Mouse (Mus musculus): ENCODE measurements around the gene Olfr320.

Olfr320 gene

DNA sequence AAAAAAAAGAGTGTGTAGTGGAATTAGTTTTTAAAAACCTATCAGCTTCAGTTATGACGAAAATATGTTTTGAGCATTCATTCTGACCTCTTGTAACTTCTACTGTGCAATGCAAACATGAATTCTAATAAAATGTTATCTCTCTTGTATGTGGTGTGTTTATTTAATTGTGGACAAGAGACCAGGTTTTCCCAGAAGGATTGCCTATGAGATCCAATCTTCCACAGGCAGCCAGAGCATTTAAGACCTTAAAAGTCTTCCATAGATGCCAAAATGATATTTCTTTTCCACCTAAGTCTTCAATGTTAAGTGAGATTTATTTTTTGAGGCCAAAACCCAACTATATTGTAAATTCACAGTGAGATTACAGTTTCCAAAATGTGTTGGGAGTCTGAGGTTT is at the start of gene Olfr320:
Gene Olfr320, plus strand, starts transcription at position 301 of the 400 bp plus-strand sequence.
- no peak for DNase-seq

- no peak for DNase-seq
Measured at GRCm38 (mm10) chr11:58634878-58635277, 46.0 kb upstream of the Olfr320 start.

- no peak for DNase-seq
Measured at GRCm38 (mm10) chr11:58636376-58636977, 44.4 kb upstream of the Olfr320 start.

DNA sequence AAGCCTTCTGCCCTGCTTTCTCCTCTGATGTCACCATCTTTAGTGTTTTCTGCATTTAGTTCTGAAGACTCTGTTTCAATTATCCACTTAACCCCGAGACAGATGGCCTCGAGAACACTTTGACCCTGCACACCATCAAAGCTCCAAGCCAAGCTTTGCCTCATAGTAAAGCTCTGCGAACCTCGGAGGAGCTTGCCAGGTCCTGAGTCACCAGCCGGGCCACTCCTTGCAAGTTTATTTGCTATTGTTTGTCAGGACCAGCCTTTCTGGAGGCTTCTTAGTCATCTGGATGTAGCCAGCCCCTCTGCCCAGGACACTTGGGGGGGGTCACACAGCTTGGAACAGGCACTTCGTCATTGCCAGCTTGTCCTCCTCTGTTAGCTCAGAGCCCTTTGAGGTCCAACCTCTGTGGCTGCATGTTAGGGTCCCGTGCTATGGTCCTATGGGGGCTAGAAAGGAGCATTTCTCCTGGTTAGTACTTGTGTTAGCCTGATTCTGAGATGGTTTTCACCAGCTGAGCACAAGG is 42.7 kb upstream of the Olfr320 start:
- peak; percentile 92 for DNase-seq

DNA sequence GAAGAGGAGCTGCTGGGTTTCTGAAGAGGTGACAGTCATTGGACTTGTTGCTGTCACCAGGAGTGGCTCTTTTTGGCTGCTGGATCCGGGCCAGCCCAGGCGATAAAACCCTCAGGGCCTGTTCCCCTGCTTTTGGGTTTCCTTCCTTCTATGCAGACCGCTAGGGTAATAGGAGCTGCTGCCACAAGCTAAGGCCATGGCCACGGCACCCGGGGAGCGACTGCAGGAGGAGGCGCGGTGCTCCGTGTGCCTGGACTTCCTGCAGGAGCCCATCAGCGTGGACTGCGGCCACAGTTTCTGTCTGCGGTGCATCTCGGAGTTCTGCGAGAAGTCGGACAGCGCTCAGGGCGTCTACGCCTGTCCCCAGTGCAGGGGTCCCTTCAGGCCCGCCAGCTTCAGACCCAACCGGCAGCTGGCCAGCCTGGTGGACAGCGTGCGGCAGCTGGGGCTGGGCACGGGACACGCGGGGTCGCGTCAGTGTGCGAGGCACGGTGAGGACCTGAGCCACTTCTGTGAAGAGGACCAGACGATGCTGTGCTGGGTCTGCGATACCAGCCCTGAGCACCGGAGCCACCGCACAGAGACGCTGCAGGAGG is 40.5 kb upstream of the Olfr320 start, which contains the start of gene Trim58:
Gene Trim58, plus strand, starts transcription at position 194 of the 596 bp plus-strand sequence.
- DNase-seq, result peak; percentile 81

- no peak for DNase-seq
Measured at GRCm38 (mm10) chr11:58641057-58641456, 39.8 kb upstream of the Olfr320 start.

DNA sequence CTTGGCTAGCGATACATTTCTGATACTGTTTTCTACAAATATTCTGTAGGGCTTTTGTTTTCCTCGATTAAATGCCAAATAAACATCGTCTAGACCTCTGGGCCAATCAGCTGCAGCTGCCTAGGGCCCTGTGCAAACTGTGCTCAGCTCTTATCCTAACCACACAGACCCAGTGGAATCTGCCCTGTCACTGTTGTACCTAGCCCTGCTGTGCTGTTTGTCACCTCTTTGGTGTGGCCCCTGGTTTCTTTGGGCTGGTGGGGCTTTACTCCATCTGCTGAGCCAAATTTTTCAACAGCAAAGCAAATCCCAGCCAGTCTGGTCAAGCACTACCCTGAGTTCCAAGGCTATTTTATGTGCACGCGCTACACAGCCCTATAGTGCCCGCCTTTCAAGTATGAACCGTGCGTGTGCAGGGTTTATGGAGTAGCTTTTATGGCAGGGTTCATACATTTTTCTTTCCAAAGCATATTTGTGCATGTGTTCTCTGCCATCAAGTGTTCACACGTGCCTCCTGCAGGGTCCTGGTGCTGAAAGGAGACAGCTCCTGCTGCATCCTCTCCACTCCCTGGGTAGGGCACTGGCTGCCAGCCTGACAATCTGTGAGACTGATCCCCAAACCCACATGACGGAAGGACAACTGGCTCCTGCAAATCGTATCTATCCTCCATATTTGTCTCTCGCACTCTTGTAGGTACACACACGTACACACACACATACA is 39.1 kb upstream of the Olfr320 start:
- DNase-seq, result peak; percentile 62

GRCm38 (mm10) chr11:58643350-58643749 is 37.5 kb upstream of the Olfr320 start:
- DNase-seq, result no peak

GRCm38 (mm10) chr11:58655151-58655550 is 25.7 kb upstream of the Olfr320 start:
- DNase-seq, result no peak

DNA sequence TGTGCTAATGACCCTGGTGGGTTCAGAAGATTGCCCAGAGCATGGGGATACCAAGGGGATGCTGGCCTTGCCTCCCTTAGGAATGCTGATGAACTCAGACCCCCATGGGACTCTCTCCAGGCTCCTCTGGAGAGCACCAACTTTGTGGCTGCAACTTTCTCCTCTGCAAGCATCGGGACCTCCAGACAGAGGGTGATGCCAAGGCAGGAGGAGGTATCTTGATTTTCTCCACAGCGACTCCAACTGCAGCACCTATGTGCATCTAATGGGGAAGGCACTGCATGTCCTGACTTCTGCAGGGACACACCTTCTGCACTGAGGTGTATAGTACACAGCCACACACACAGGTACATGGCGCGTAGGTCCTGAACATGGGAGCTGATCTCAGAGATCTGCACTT is 22.3 kb upstream of the Olfr320 start, which contains the start of gene Olfr322:
Gene Olfr322, plus strand, starts transcription at position 187 of the 400 bp plus-strand sequence.
- DNase-seq, result peak; percentile 79

DNA sequence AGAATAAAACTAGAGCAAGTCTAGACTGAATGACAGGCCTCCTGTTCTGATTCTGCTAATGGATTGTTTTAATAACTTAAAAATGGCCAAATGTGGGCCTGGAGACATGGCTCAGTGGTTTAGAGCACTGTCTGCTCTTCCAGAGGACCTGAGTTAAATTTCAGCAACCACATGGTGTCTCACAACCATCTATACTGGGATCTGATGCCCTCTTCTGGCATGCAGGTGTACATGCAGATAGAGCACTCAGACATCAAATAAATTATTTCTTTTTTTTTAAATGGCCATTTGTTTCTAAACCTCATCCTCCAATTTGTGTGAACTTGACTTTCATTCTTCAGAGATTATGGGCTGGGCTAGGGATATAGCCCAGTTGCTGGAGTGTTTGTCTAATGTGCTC is 11.6 kb upstream of the Olfr320 start:
- DNase-seq, result peak; percentile 27

GRCm38 (mm10) chr11:58671825-58672224 is 9.1 kb upstream of the Olfr320 start:
- DNase-seq, result peak; percentile 71

GRCm38 (mm10) chr11:58698862-58699261 is 18.0 kb downstream of the Olfr320 start, which contains the start of gene Olfr319:
Olfr319 (plus strand) TSS chr11:58699162.
- DNase-seq, result peak; percentile 19

DNA sequence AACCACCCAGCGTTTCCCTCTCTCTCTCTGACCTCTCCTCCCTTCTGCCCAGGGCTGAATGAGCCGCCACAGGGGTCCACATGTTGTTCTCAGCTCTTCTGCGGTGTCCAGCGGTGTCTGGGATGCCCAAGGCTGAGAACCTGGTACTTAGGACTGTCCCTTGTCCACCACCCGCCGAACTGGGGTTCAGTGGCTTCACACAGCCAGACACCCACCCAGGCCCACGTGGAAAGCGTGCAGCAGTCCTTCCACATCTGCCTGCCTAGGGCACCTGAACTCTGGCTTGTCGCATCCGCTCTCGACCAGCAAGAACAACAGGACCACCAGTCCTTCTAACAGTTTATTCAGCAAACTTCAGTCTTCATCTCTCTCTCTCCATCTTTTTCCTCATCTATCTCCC is 28.2 kb downstream of the Olfr320 start:
- peak; percentile 73 for DNase-seq

- DNase-seq, result peak; percentile 66
Measured at GRCm38 (mm10) chr11:58717723-58718122, 36.8 kb downstream of the Olfr320 start.

DNA sequence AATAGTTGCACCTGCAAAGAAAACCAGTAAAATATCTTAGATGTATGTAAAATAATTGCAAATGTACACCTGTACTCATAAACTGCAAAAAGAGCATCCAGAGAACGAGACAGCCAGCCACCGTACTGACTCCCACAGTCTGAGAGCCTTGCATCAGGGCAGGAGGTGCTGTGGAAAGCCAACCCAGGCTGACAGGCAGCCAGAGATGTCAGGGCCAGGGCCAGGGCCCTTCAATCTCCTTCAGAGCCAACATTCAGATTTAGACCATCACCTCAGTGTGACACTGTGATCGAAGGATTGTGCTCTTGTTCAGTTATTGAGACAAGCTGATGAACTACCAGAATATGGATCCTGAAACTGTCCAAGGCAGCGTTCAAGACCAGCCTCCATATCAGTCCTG is 38.8 kb downstream of the Olfr320 start:
- peak; percentile 73 for DNase-seq

- no peak for DNase-seq
Measured at GRCm38 (mm10) chr11:58723914-58724313, 43.0 kb downstream of the Olfr320 start, which contains the start of gene Olfr318. Olfr318 (minus strand) TSS chr11:58724014.

DNA sequence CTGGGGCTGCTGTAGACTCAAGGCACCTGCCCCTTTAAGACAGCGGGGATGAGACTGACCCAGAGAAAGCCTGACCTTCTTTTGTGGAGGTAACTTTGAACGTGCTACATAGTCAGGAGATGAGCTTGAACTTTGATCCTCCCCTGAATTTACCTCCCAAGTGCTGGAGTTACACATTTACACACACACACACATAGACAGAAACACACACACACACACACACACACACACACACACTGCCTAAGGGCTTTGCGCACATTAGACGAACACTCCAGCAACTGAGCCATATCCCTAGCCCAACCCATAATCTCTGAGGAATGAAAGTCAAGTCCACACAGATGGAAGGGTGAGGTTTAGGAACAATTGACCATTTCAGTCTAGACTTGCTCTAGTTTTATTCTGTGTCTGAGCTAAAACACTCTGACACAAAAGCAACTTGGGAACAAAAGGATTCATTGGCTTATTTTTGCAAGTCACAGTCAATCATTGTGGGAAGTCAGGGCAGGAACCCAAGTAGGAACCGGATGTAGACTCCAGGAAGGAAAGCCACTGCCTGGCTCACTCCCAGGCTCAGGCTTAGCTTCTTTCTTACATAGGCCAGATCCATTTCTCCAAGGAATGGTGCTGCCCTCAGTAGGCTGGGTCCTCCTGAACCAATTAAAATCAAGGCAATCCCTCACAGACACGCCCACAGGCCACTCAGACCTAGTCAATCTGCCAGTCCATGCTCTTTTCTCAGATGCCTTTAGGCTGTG is 47.2 kb downstream of the Olfr320 start:
- peak; percentile 61 for DNase-seq

GRCm38 (mm10) chr11:58733372-58733771 is 52.5 kb downstream of the Olfr320 start:
- DNase-seq, result peak; percentile 50

Data from heart, adult 11 months (tissue).